In the genomic region with DNA sequence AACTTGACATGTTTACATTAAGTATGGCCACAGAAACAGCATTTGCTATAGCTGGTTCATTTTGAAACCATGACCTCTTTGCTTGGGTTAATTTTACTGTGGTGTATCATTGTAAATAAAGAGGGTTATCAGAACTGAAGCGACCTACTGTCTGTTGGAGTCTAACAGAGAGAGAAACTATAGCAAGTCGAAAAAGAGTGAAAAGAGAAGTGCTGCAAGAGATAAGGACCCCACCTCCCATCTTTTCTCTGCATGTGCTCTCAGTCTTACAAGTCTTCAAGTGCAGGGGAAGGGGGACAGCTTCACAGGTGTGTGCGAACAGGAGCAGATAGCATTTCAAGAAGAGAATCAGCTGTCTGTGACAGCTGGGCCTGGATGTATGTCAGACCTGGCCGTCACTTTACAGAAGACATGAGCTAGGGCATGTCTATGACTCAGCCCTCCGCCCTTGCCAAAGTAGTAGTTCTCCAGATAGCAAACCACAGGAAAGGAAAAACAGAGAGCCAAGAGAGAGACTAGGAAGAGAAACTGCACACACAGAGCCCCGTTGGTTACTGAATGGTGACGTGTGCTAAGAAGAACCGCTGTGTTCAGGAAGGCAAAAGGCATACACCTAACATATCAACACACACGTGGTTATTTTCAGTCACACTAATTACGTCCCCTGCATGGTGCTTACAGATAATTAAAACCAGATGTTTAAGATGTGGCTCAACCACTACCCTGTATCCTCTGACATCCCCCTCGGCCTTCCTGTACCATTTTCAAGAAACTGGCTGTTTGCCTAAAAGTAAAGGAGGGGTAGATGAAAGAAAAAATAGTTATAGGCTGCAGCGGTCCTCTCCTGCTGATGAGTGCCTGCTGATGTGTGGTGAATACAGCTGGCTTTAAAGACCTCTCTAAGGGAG, we compare ENCODE assay signal across 9 mouse cellular contexts.
DNase-seq lines count a peak whose midpoint lies in the region; ATAC-seq lines count a peak whose summit lies in the region.
"Had no signal": no experiment of that assay in that cellular context is flagged by ENCODE, and none has a peak within 500 bp of the region (broad histone marks: within the 10 kb centered on the region; RNA-seq: fewer than 3 reads in every experiment).

No protein-coding gene starts in this region.

- no peaks in the 10 kb centered on the region for H3K36me3 ChIP-seq in hindbrain, embryonic 12.5 days
- H3K36me3 ChIP-seq in hindbrain, embryonic 16.5 days (ENCODE audit: control insufficient read depth, insufficient read depth, low read length), result no peaks in the 10 kb centered on the region
- no peaks in the 10 kb centered on the region for H3K36me3 ChIP-seq in liver, embryonic 13.5 days
- H3K36me3 ChIP-seq: G1E had no signal

- no peak overlapping the region for H3K4me3 ChIP-seq in hindbrain, embryonic 12.5 days
- no peak overlapping the region for H3K4me3 ChIP-seq in hindbrain, embryonic 16.5 days (ENCODE audit: low read length)
- H3K4me3 ChIP-seq in liver, embryonic 13.5 days (replicated peaks), result no peak overlapping the region

- no peaks in the 10 kb centered on the region for H3K4me1 ChIP-seq in hindbrain, embryonic 12.5 days
- H3K4me1 ChIP-seq in hindbrain, embryonic 16.5 days (ENCODE audit: control insufficient read depth, insufficient read depth, low read depth, low read length), result no peaks in the 10 kb centered on the region
- peaks cover 11% of the 10 kb centered on the region for H3K4me1 ChIP-seq in liver, embryonic 13.5 days (replicated peaks)

- no peak for ATAC-seq in hindbrain, embryonic 12.5 days (ENCODE audit: low FRiP score)
- no peak for ATAC-seq in hindbrain, embryonic 16.5 days
- ATAC-seq in liver, embryonic 13.5 days (ENCODE audit: low read depth), result peak; percentile 83

- no peak overlapping the region for H3K9ac ChIP-seq in hindbrain, embryonic 12.5 days
- H3K9ac ChIP-seq in hindbrain, embryonic 16.5 days (ENCODE audit: low read depth, low read length), result no peak overlapping the region
- H3K9ac ChIP-seq in liver, embryonic 13.5 days, result no peak overlapping the region

- peak; percentile 21 for DNase-seq in adrenal gland, postnatal 14 days
- peak; percentile 63 to 75 for DNase-seq in heart, adult 9 months (ENCODE audit: low spot score in 2 of 2)
- peak; percentile 1 for DNase-seq in liver, embryonic 13.5 days
- peak; percentile 40 for DNase-seq in telencephalon, adult 2 months (ENCODE audit: low read depth, low spot score)
- no peak for DNase-seq in cerebellum, adult 18-20 months
- DNase-seq in kidney, adult 8-10 months, result no peak

- 66% methylated on average over 12 of the region's 12 CpGs for WGBS in hindbrain, embryonic 12.5 days
- 71% methylated on average over 12 of the region's 12 CpGs for WGBS in hindbrain, embryonic 16.5 days
- WGBS in liver, embryonic 13.5 days (ENCODE audit: insufficient replicate concordance), result 15% methylated on average over 12 of the region's 12 CpGs

- H3K27me3 ChIP-seq in hindbrain, embryonic 12.5 days, result no peaks in the 10 kb centered on the region
- H3K27me3 ChIP-seq in hindbrain, embryonic 16.5 days (replicated peaks; ENCODE audit: control insufficient read depth, insufficient read depth, low read length), result no peaks in the 10 kb centered on the region
- H3K27me3 ChIP-seq in liver, embryonic 13.5 days, result no peaks in the 10 kb centered on the region

- H3K27ac ChIP-seq in hindbrain, embryonic 12.5 days, result 0 out of 2 replicates have a peak overlapping the region, but pooled peaks have one; percentile 7
- H3K27ac ChIP-seq in hindbrain, embryonic 16.5 days (ENCODE audit: low read depth, low read length), result no peak overlapping the region
- H3K27ac ChIP-seq in liver, embryonic 13.5 days, result peak overlapping the region; percentile 32; the same call in 1 of the 2 replicates

- H3K4me2 ChIP-seq in hindbrain, embryonic 12.5 days (replicated peaks), result no peak overlapping the region
- H3K4me2 ChIP-seq in hindbrain, embryonic 16.5 days (ENCODE audit: low read length), result no peak overlapping the region
- peak overlapping the region; percentile 1; the same call in 1 of the 2 replicates for H3K4me2 ChIP-seq in liver, embryonic 13.5 days

- no peaks in the 10 kb centered on the region for H3K9me3 ChIP-seq in hindbrain, embryonic 12.5 days (replicated peaks)
- H3K9me3 ChIP-seq in hindbrain, embryonic 16.5 days (ENCODE audit: control insufficient read depth, low read length), result no peaks in the 10 kb centered on the region
- no peaks in the 10 kb centered on the region for H3K9me3 ChIP-seq in liver, embryonic 13.5 days (replicated peaks)

Comparison
In these comparisons a context has a peak if more than half of its experiments do, and no peak if none do; other contexts are left out.
1. DNase-seq: peak in adrenal gland, postnatal 14 days (single experiment), heart, adult 9 months (2 of 2), liver, embryonic 13.5 days (single experiment) and telencephalon, adult 2 months (single experiment); none in cerebellum, adult 18-20 months (0 of 2) and kidney, adult 8-10 months (0 of 2).